Mouse (Mus musculus) layer of hippocampus, adult 11-12 months (tissue): ENCODE results near the gene Ubald1.

Experiments
- DNase-seq: peaks from one replicate; pipeline ENCODE4 v3.0.0; 2022; ENCODE audit warnings: low spot score

Ubald1 gene

GRCm38 (mm10) chr16:4870490-4870889 is 9.6 kb downstream of the Ubald1 start:
- DNase-seq: no peak

GRCm38 (mm10) chr16:4866101-4866695 is 13.9 kb downstream of the Ubald1 start:
- no peak for DNase-seq

DNA sequence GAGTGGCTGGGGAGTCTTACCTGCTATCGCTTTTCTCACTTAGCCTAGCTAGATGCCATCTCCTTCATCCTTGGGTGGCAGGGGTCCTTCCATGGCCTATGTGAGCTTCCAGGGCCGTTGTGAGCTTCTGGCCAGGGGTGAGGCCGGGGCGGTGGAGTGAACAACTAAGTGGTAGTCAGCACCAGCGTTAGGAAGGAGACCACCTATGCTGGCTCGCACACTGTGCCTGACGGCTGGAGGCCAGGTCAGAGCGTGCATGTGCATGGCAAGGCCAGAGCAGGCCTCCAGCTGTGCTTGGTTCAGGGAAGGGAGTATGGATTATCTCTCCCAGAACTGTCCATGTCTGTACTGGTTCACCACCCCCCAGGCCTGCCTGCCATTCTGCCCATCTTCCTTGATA is 16.4 kb downstream of the Ubald1 start:
- no peak for DNase-seq

DNA sequence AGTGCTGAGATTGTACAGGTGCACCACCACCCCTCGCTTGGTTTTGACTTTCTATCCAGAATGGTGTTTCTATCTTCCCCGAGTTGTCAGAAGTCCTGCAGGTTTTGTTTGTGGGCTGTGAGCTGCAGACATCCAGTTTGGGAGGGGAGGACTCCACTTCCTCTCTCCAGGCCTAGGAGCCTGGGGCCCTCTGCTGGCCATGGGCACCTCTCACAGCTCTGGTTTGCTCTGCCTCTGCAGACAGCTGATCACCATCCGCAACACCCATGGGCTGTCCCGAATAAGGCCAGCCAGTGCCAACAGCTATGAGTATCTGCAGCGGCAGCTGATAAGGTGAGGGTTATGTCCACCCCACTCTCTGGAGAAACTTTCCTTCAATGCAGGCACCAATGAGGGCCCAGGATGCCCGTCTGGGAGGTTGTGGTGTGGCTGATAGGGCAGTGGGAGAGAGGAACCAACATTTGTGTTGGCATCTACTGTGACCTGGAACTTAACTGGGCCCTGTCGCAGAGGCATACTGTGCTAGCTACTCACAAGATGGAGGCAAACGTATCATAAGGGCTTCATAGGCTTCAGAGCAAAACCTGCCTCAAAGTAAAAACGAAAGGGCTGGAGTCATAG is 17.1 kb downstream of the Ubald1 start:
- DNase-seq: peak; percentile 78

- DNase-seq: no peak
These were observed 18.7 kb downstream of the Ubald1 start for GRCm38 (mm10) chr16:4861392-4861791.

DNA sequence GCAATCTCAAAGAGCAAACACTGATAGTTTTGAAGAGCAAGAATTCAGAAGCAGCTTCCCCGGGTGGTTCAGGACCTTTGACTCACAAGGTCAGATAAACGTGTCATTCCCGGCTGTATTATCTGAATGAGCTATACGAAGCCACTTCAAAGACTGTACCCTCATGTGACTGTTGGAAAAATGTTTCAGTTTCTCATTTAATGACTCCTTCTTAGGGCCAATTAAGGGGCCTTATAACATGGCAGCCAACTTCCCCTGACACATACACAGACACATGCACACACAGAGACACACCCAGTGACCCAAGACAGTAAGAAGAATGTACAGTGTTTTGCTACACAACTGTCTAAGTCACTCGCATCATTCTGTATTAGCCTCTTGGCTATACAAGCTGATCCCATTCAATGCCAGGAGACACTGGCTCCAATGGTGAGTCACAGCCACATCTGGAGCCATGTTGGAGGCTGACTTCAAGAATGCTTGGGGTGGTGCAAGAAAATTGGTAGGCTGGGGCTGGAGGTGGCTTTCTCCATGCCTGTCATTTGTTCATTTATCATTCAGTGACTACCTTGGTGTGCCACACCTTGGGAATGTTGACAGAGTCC is 25.0 kb downstream of the Ubald1 start:
- DNase-seq: no peak

GRCm38 (mm10) chr16:4850938-4851628 is 29.0 kb downstream of the Ubald1 start:
- no peak for DNase-seq

DNA sequence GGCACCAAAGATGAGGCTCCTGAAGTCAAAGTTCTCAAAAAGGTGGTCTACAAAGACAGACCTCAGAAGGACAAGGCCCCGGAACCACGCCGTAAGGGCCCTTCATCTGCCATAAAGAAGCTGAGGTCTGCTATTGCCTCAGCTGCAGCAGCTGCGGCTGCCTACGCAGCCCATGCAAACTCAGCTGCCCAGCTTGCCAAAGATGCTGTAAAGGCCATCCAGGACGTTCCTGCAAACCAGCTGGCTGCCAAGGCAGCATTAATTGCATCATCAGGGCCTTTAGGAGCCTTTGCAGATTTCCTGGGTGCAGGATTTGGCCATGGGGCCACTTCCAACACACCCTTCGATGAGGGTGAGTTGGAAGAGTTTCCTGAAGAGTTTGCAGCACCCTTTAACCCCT is 29.8 kb downstream of the Ubald1 start:
- no peak for DNase-seq

DNA sequence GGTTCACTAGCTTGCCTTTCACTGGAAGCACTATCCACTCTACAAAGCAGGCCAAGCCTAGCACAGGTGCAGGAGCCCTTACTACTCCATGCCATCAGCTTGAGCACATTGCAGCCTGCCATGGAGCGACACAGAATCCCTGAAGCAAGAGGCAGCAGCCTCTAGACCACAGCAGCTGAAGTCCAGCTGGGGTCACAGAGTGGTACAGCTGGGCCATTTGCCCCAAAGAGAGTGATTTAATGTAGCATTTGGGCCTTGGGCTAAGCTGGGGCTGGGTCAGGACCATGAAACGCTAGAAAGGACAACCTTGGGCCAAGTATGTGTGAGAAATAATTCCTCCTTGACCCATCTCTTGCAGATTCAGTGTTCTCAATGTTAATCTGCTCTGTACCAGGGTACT is 32.0 kb downstream of the Ubald1 start:
- no peak for DNase-seq

GRCm38 (mm10) chr16:4847041-4847440 is 33.1 kb downstream of the Ubald1 start:
- DNase-seq: no peak

- no peak for DNase-seq
These were observed 39.9 kb downstream of the Ubald1 start for GRCm38 (mm10) chr16:4840231-4840630.

DNA sequence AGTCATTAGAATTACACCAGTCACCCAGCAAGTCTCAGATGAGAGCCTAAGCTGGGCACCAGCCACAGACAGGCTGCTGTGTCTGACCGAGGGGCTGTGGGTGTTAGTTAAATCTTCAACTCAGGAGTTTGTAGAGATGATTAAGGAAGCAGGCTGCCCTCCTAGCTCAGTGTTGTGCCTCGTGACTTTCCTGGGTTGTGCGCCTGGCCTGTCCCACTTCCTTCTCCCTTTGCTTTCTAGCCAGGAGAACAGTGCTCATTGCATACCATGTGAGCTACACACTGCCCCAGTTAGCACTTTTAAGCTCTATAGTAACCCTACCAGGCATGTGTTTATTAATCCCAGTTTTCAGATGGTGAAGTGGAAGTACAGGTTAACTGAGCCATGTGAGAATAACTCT is 40.6 kb downstream of the Ubald1 start:
- DNase-seq: no peak

GRCm38 (mm10) chr16:4837631-4838030 is 42.5 kb downstream of the Ubald1 start:
- DNase-seq: no peak

- DNase-seq: no peak
These were observed 44.9 kb downstream of the Ubald1 start, which contains the start of gene 4930562C15Rik for GRCm38 (mm10) chr16:4835191-4835590. 4930562C15Rik (plus strand) TSS chr16:4835416.

DNA sequence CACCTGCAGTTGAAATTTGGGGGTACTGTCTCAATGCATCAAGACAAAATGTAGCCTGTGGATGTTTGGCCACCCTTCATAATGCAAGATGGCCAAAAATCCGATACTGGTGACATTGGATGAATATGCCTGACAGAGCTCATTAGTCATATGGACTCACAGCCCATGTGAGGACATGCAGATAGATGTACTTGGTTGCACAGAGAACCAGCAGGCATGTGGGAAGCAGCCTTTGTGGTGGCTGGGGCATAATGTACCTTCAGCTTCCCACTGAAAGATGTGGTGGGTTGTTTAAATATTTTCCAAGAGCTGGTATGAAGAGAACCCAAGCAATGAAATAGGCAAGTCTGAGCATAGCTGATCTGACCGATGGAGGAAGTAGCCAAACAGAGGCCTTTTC is 46.3 kb downstream of the Ubald1 start:
- DNase-seq: peak; percentile 47

DNA sequence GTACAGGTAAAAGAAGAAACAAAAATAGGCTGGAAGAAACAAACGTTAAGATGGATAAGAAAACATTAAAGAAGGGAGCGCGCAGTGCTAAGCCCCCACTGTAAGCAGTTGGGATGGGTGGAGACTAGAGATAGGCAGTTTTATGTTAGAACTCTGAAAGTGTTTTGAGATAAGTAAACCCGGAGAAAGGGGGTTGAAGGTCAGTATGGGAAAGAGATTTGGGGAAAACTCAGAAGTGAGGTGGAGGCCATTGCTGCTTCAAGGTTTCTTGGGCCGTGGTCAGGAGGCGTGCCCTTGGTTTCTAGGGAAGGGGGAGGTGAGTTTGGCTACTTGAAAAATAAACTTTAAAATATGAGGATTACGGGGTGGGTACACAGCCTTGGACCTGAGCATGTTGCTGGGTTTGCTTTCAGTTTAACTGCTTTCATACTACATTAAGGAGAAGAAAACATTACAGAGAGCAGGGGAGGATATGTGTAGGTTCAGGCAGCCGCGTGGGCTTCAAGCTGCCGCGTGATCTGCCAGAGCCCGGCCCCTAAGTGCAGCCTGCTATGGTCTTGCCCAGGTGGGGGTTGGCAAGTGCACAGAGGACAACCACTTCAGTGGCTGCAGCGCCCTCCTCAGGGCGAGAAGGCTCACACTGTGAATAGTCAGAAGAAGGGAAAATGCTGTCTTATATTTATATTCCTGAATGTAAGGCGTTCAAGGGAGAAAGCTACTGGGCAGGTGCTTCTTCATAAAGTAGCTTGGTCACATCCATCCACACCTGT is 48.3 kb downstream of the Ubald1 start:
- DNase-seq: peak; percentile 43

- DNase-seq: no peak
These were observed 50.7 kb downstream of the Ubald1 start for GRCm38 (mm10) chr16:4829271-4829900.

DNA sequence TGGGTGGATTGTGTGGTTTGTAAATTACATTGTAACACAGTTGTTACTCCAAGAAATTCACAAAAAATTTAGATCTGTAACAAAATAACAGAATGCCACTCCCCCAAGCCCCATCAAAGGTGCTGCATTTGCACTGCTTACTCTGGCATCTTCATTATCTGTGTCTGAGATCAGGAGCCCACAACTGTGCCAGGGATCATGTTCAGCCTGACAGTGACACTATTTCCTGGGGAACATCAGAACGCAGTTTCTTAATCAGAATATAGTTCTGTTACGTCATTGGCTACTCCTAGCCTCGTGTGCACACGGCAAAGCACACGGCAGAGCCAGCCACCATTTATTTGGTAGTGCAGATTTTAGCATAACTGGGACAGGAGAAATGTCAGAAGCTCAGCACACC is 52.5 kb downstream of the Ubald1 start:
- DNase-seq: no peak
